Mouse (Mus musculus): ENCODE results near the gene Ccdc83. TPM values are rescaled to one million over a fixed set of nuclear protein-coding genes. Genes with fewer than 3 reads are reported as not detected.

Gene Ccdc83
- total and polyA plus RNA-seq, 2 experiments: not detected

DNA sequence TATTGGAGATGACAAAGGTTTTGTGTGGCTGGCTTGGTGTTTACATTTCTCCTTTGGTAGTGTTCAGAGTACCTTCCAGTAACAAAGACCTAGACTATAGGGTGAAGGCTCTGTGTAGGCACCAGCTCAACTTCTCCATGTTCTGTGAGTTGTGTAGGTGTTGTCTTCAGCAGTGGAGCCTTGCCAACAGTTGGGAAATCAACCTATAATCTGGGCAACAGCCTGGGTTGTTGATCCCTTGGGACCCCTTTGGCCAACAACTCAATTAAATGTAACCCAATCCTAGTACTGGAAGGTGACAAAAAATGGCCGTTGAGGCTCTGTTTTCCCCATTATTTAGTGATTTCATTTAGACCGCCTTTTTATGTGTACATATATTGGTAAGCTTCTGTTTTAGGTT is 55.5 kb downstream of the Ccdc83 start:
- no peak for TF ChIP-seq POLR2A (IDR thresholded peaks at IDR 0.05; ENCODE audit: extremely low read depth, insufficient read depth, low read length)
- DNase-seq (ENCODE audit: extremely low read depth, low read depth, low spot score): no peak
- WGBS: 93% methylated on average over 2 of the region's 2 CpGs
- no peaks in the 10 kb centered on the region for H3K27me3 ChIP-seq (ENCODE audit: control insufficient read depth, insufficient read depth, low read length)
- peaks cover 32% of the 10 kb centered on the region for H3K36me3 ChIP-seq (ENCODE audit: control insufficient read depth, insufficient read depth, low read length)
- no peak overlapping the region for H3K4me3 ChIP-seq (ENCODE audit: insufficient read depth, low read depth, low read length)
- H3K79me2 ChIP-seq (ENCODE audit: control insufficient read depth, insufficient read depth, low read length): no peaks in the 10 kb centered on the region
- H3K27ac ChIP-seq (replicated peaks; ENCODE audit: insufficient read depth, low read depth, low read length): no peak overlapping the region
- H3K9ac ChIP-seq (ENCODE audit: low read depth, low read length): no peak overlapping the region
- H3K4me1 ChIP-seq (ENCODE audit: control insufficient read depth, insufficient read depth, low read length): no peaks in the 10 kb centered on the region

DNA sequence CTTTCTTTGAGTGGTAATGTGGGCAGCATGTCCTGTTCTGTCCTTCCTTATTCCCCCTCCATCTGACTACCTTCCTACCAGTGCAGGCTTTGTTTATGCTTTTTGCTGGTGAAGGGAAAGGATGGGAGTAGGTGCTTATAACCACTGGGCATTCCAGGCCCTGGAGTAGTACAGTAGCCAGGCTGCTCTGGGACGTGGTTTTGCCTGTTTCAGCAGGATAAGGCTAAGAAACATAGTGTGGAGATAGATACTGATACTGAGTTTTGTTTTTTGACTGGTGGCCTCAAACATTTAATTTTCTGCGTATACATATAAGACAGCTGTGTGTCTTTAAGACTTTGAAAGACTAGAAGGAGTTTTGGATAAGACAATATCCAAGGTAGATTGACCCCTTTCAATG is 61.7 kb downstream of the Ccdc83 start:
- Histone ChIP-seq H3K79me2 (ENCODE audit: control insufficient read depth, insufficient read depth, low read length) (no peaks in the 10 kb centered on the region; the same call in 1 of the 2 replicates), H3K4me3 (ENCODE audit: insufficient read depth, low read depth, low read length) (no peak overlapping the region), H3K4me1 (ENCODE audit: control insufficient read depth, insufficient read depth, low read length) (no peaks in the 10 kb centered on the region), H3K27me3 (ENCODE audit: control insufficient read depth, insufficient read depth, low read length) (no peaks in the 10 kb centered on the region), H3K36me3 (ENCODE audit: control insufficient read depth, insufficient read depth, low read length) (peaks cover 60% of the 10 kb centered on the region), H3K27ac (replicated peaks; ENCODE audit: insufficient read depth, low read depth, low read length) (no peak overlapping the region), H3K9ac (ENCODE audit: low read depth, low read length) (no peak overlapping the region)
- TF ChIP-seq POLR2A (IDR thresholded peaks at IDR 0.05; ENCODE audit: extremely low read depth, insufficient read depth, low read length) (no peak), CTCF (IDR thresholded peaks at IDR 0.05; ENCODE audit: low read depth, low read length) (no peak)
- 86% methylated on average over 2 of the region's 2 CpGs for WGBS
- no peak for DNase-seq (ENCODE audit: extremely low read depth, low read depth, low spot score)

DNA sequence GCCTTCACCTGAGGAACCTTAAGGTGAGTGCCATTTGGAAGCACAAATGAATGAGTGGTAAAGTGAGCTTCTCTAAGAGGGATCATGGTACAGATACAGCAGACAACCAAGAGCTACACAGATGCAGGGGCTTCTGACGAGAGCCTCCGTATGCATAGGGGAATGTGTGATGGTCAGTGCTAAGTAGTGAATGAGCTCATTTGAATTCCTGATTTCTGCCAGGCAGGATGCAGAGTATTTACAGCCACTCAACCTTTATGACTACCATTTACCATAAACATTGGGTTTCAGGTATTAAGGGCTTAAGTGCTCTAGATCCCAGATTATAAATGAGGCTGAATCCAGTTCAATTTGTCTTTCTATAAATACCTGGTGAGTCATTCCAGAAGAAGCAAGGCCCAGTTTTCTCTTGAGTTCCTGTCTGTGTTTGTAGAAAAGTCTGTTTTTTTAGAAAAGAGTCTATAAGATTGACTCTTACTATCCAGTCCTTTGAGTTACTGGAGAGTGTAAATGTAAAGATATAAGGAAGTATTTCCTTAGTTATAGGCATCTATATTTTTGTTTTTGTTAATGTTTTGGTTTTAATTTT is 63.6 kb downstream of the Ccdc83 start:
- TF ChIP-seq POLR2A (IDR thresholded peaks at IDR 0.05; ENCODE audit: extremely low read depth, insufficient read depth, low read length): no peak
- no peak for TF ChIP-seq CTCF (IDR thresholded peaks at IDR 0.05; ENCODE audit: low read depth, low read length)
- no peaks in the 10 kb centered on the region for H3K27me3 ChIP-seq (ENCODE audit: control insufficient read depth, insufficient read depth, low read length)
- H3K4me1 ChIP-seq (ENCODE audit: control insufficient read depth, insufficient read depth, low read length): no peaks in the 10 kb centered on the region
- no peak overlapping the region for H3K4me3 ChIP-seq (ENCODE audit: insufficient read depth, low read depth, low read length)
- no peak for DNase-seq (ENCODE audit: extremely low read depth, low read depth, low spot score)
- H3K79me2 ChIP-seq (ENCODE audit: control insufficient read depth, insufficient read depth, low read length): no peaks in the 10 kb centered on the region; the same call in 1 of the 2 replicates
- H3K27ac ChIP-seq (replicated peaks; ENCODE audit: insufficient read depth, low read depth, low read length): no peak overlapping the region
- H3K9ac ChIP-seq (ENCODE audit: low read depth, low read length): no peak overlapping the region
- peaks cover 53% of the 10 kb centered on the region for H3K36me3 ChIP-seq (ENCODE audit: control insufficient read depth, insufficient read depth, low read length)
- 96% methylated on average over 2 of the region's 2 CpGs for WGBS

DNA sequence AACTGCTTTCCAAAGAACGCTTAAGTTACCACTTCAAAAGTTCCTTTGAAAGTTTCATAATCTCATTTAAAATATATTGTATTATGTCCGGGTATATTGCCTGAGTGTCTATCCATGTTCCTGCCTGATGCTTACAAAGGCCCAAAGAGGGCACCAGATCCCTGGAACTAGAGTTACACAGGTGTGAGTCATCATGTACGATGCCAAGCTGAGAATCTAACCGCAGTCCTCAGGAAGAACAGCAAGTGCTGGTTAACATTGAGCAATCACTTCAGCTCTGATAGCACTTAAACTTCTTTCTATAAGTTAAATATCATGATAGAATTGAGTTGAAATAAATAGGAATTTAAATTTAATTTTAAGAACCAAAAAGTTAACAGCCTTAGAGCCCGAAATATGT is 65.3 kb downstream of the Ccdc83 start:
- Histone ChIP-seq H3K4me1 (ENCODE audit: control insufficient read depth, insufficient read depth, low read length) (no peaks in the 10 kb centered on the region), H3K27me3 (ENCODE audit: control insufficient read depth, insufficient read depth, low read length) (no peaks in the 10 kb centered on the region), H3K4me3 (ENCODE audit: insufficient read depth, low read depth, low read length) (no peak overlapping the region), H3K36me3 (ENCODE audit: control insufficient read depth, insufficient read depth, low read length) (peaks cover 51% of the 10 kb centered on the region), H3K9ac (ENCODE audit: low read depth, low read length) (no peak overlapping the region), H3K79me2 (ENCODE audit: control insufficient read depth, insufficient read depth, low read length) (no peaks in the 10 kb centered on the region; the same call in 1 of the 2 replicates), H3K27ac (replicated peaks; ENCODE audit: insufficient read depth, low read depth, low read length) (no peak overlapping the region)
- TF ChIP-seq POLR2A (IDR thresholded peaks at IDR 0.05; ENCODE audit: extremely low read depth, insufficient read depth, low read length): no peak
- TF ChIP-seq CTCF (IDR thresholded peaks at IDR 0.05; ENCODE audit: low read depth, low read length): no peak
- DNase-seq (ENCODE audit: extremely low read depth, low read depth, low spot score): peak; percentile 37
- 66% methylated on average over 5 of the region's 5 CpGs for WGBS

DNA sequence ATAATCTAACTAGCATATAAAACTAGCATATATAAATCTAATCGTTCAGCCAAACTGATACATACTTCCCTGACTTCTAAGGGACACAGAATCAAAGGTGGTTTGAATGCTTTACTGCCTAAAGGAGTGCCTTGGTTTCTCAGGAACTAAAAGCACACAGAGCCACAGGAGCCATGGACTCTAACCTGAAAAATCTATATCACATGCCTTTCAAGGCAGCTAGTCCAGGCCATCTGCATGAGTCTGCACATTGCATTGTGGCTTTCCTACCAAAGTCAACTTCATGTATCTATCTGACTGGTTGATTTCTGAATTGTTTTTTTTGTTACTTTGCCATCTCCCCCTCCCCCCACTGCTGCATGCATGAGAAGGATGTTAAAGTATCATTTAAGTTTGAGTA is 84.9 kb downstream of the Ccdc83 start:
- TF ChIP-seq POLR2A (IDR thresholded peaks at IDR 0.05; ENCODE audit: extremely low read depth, insufficient read depth, low read length): no peak
- TF ChIP-seq CTCF (IDR thresholded peaks at IDR 0.05; ENCODE audit: low read depth, low read length): no peak

DNA sequence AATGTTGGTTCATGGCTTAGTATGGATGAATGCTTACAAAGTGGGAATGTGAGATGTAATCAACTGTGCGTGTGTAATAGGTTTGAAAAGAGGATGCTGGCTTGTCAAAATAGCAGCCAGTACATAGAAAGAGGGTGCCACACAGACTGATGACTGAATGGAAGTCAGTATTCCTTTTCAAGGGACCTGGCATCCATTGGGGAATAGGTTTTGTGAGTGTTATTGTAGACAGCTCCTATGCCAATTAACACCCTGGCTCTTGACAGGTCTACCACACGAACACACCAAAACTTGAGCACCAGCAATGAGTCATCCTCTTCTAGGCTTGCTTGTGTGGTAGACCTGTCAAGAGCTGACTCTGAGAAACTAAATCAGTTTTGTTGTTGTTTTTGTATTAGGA is 90.0 kb downstream of the Ccdc83 start:
- WGBS: 81% methylated on average over 2 of the region's 2 CpGs
- Histone ChIP-seq H3K36me3 (ENCODE audit: control insufficient read depth, insufficient read depth, low read length) (peaks cover 48% of the 10 kb centered on the region), H3K9ac (ENCODE audit: low read depth, low read length) (no peak overlapping the region), H3K27me3 (ENCODE audit: control insufficient read depth, insufficient read depth, low read length) (no peaks in the 10 kb centered on the region), H3K27ac (replicated peaks; ENCODE audit: insufficient read depth, low read depth, low read length) (no peak overlapping the region), H3K4me3 (ENCODE audit: insufficient read depth, low read depth, low read length) (no peak overlapping the region), H3K4me1 (ENCODE audit: control insufficient read depth, insufficient read depth, low read length) (no peaks in the 10 kb centered on the region; the same call in 1 of the 2 replicates), H3K79me2 (ENCODE audit: control insufficient read depth, insufficient read depth, low read length) (peaks cover 8% of the 10 kb centered on the region; the same call in 1 of the 2 replicates)
- TF ChIP-seq POLR2A (IDR thresholded peaks at IDR 0.05; ENCODE audit: extremely low read depth, insufficient read depth, low read length): no peak
- no peak for TF ChIP-seq CTCF (IDR thresholded peaks at IDR 0.05; ENCODE audit: low read depth, low read length)
- DNase-seq (ENCODE audit: extremely low read depth, low read depth, low spot score): no peak

More for the DNA sequence above, 84.9 kb downstream of the Ccdc83 start:
- no peak overlapping the region for H3K9ac ChIP-seq (ENCODE audit: low read depth, low read length)
- H3K27ac ChIP-seq (replicated peaks; ENCODE audit: insufficient read depth, low read depth, low read length): no peak overlapping the region
- H3K4me1 ChIP-seq (ENCODE audit: control insufficient read depth, insufficient read depth, low read length): no peaks in the 10 kb centered on the region; the same call in 1 of the 2 replicates
- H3K79me2 ChIP-seq (ENCODE audit: control insufficient read depth, insufficient read depth, low read length): peaks cover 6% of the 10 kb centered on the region; the same call in 1 of the 2 replicates
- H3K36me3 ChIP-seq (ENCODE audit: control insufficient read depth, insufficient read depth, low read length): peaks cover 44% of the 10 kb centered on the region
- DNase-seq (ENCODE audit: extremely low read depth, low read depth, low spot score): no peak
- no peak overlapping the region for H3K4me3 ChIP-seq (ENCODE audit: insufficient read depth, low read depth, low read length)
- 89% methylated on average over 1 of the region's 1 CpGs for WGBS
- H3K27me3 ChIP-seq (ENCODE audit: control insufficient read depth, insufficient read depth, low read length): no peaks in the 10 kb centered on the region

Other genes starting within 250 kb of the Ccdc83 start
- 120 and 127 TPM in 2 replicates for gene Picalm, start 135.6 kb downstream of the Ccdc83 start, total RNA-seq (2014; rRNA removed)
- 24.6 and 29.7 TPM in 2 replicates for gene Picalm, start 135.6 kb downstream of the Ccdc83 start, polyA plus RNA-seq (2012; rRNA removed)
- 0.74 and 1.3 TPM in 2 replicates for gene Sytl2, start 36.5 kb upstream of the Ccdc83 start, total RNA-seq (2014; rRNA removed)
- gene Sytl2, start 36.5 kb upstream of the Ccdc83 start, polyA plus RNA-seq (2012; rRNA removed): 0.47 and 0.53 TPM in 2 replicates
- 0.07 and 0.09 TPM in 2 replicates for gene Ccdc89, start 160.8 kb upstream of the Ccdc83 start, total RNA-seq (2014; rRNA removed)
- 0.09 TPM in 1 of 2 replicates, not detected in the other for gene Ccdc89, start 160.8 kb upstream of the Ccdc83 start, polyA plus RNA-seq (2012; rRNA removed)
- 38.1 and 40.7 TPM in 2 replicates for gene Crebzf, start 177.0 kb upstream of the Ccdc83 start, total RNA-seq (2014; rRNA removed)
- 18.3 and 21.0 TPM in 2 replicates for gene Crebzf, start 177.0 kb upstream of the Ccdc83 start, polyA plus RNA-seq (2012; rRNA removed)
- 67.5 and 68.2 TPM in 2 replicates for gene Tmem126a, start 191.5 kb upstream of the Ccdc83 start, total RNA-seq (2014; rRNA removed)
- 25.0 and 28.5 TPM in 2 replicates for gene Tmem126a, start 191.5 kb upstream of the Ccdc83 start, polyA plus RNA-seq (2012; rRNA removed)
- gene Tmem126b, start 210.2 kb upstream of the Ccdc83 start, total RNA-seq (2014; rRNA removed): 19.3 and 22.5 TPM in 2 replicates
- gene Tmem126b, start 210.2 kb upstream of the Ccdc83 start, polyA plus RNA-seq (2012; rRNA removed): 6.2 and 7.2 TPM in 2 replicates
- gene Dlg2, start 210.9 kb upstream of the Ccdc83 start, total RNA-seq (2014; rRNA removed): 0.47 and 0.65 TPM in 2 replicates
- gene Dlg2, start 210.9 kb upstream of the Ccdc83 start, polyA plus RNA-seq (2012; rRNA removed): 0.01 TPM in 1 of 2 replicates, not detected in the other

Measured in liver, adult 2 months (tissue).